Mouse (Mus musculus): ENCODE measurements around the gene Cntnap2. TPM values are rescaled to one million over a fixed set of nuclear protein-coding genes. Genes with fewer than 3 reads are reported as not detected.

Gene Cntnap2
- total and polyA plus RNA-seq, 3 experiments: 0.02 TPM; not detected in 2

- DNase-seq: no peak
- intact Hi-C loops (cut with DNase I): no loop called here
- H3K36me3 ChIP-seq (ENCODE audit: control insufficient read depth, insufficient read depth, low read length): no peaks in the 10 kb centered on the region
- H3K4me3 ChIP-seq: no peak overlapping the region
- H3K27me3 ChIP-seq (ENCODE audit: control insufficient read depth, insufficient read depth, low read length): no peaks in the 10 kb centered on the region
- H3K4me1 ChIP-seq (ENCODE audit: control insufficient read depth, insufficient read depth, low read length): no peaks in the 10 kb centered on the region
- no peaks in the 10 kb centered on the region for H3K79me2 ChIP-seq (replicated peaks; ENCODE audit: control insufficient read depth, insufficient read depth, low read length)
- H3K27ac ChIP-seq: no peak overlapping the region
- TF ChIP-seq EP300 (IDR thresholded peaks at IDR 0.05; ENCODE audit: insufficient read depth, low read depth, low read length): no peak
- TF ChIP-seq CTCF (IDR thresholded peaks at IDR 0.05): no peak
- no peak for TF ChIP-seq POLR2A (IDR thresholded peaks at IDR 0.05; ENCODE audit: insufficient read depth, low read depth, low read length)
- H3K9ac ChIP-seq (ENCODE audit: low read depth, low read length): no peak overlapping the region
These were observed 1674.6 kb downstream of the Cntnap2 start for GRCm38 (mm10) chr6:46733794-46734193.

DNA sequence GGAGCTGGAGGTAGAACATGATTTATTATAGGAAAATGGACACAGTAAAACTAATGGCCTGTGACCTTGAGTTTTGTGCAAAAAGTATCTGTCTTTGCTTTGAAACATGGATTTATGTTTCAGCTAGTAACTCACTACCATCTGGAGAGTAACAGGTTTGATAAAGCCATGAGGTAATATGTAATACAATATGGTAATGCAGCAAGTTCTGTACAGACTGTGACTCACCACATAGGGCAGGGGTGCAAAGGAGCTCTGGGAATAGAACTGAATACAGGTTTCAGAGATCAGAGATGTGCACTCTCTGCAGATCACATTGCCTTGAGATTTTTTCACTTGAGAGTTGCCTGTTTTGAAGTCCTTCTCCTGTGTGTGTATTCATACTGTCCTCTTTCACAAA, 1689.3 kb downstream of the Cntnap2 start:
- Histone ChIP-seq H3K27ac (no peak overlapping the region), H3K4me1 (ENCODE audit: control insufficient read depth, insufficient read depth, low read length) (no peaks in the 10 kb centered on the region), H3K4me3 (no peak overlapping the region), H3K79me2 (replicated peaks; ENCODE audit: control insufficient read depth, insufficient read depth, low read length) (no peaks in the 10 kb centered on the region), H3K36me3 (ENCODE audit: control insufficient read depth, insufficient read depth, low read length) (no peaks in the 10 kb centered on the region), H3K27me3 (ENCODE audit: control insufficient read depth, insufficient read depth, low read length) (no peaks in the 10 kb centered on the region), H3K9ac (ENCODE audit: low read depth, low read length) (no peak overlapping the region)
- no peak for DNase-seq
- no peak for TF ChIP-seq POLR2A (IDR thresholded peaks at IDR 0.05; ENCODE audit: insufficient read depth, low read depth, low read length)
- no peak for TF ChIP-seq CTCF (IDR thresholded peaks at IDR 0.05)
- TF ChIP-seq EP300 (IDR thresholded peaks at IDR 0.05; ENCODE audit: insufficient read depth, low read depth, low read length): no peak
- intact Hi-C loops (cut with DNase I): no loop called here

DNA sequence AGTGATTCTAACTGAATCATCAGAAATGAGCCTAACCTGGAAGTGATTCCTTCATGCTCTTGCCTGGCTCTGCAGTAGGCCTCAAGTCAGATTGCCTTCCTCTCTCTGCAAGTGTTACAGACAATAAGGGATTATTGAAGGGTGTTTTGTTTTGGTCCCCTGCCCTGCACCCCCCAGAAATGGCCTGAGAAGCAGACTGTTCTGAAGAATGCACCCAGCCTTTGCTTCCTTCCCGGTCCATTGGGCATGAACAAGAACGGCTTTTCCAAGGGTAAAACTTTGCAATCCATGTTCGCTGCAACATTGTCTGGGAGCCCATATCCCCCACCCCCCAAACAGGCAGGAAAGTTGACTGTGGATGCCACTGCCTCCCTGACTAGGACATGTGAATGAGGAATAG, 1704.3 kb downstream of the Cntnap2 start:
- Histone ChIP-seq H3K79me2 (replicated peaks; ENCODE audit: control insufficient read depth, insufficient read depth, low read length) (no peaks in the 10 kb centered on the region), H3K4me3 (no peak overlapping the region), H3K27me3 (ENCODE audit: control insufficient read depth, insufficient read depth, low read length) (no peaks in the 10 kb centered on the region), H3K27ac (no peak overlapping the region), H3K4me1 (ENCODE audit: control insufficient read depth, insufficient read depth, low read length) (no peaks in the 10 kb centered on the region), H3K9ac (ENCODE audit: low read depth, low read length) (no peak overlapping the region), H3K36me3 (ENCODE audit: control insufficient read depth, insufficient read depth, low read length) (no peaks in the 10 kb centered on the region)
- no peak for DNase-seq
- TF ChIP-seq POLR2A (IDR thresholded peaks at IDR 0.05; ENCODE audit: insufficient read depth, low read depth, low read length) (no peak), EP300 (IDR thresholded peaks at IDR 0.05; ENCODE audit: insufficient read depth, low read depth, low read length) (no peak), CTCF (IDR thresholded peaks at IDR 0.05) (no peak)
- WGBS: 86% methylated on average over 3 of the region's 3 CpGs
- intact Hi-C loops (cut with DNase I): no loop called here

DNA sequence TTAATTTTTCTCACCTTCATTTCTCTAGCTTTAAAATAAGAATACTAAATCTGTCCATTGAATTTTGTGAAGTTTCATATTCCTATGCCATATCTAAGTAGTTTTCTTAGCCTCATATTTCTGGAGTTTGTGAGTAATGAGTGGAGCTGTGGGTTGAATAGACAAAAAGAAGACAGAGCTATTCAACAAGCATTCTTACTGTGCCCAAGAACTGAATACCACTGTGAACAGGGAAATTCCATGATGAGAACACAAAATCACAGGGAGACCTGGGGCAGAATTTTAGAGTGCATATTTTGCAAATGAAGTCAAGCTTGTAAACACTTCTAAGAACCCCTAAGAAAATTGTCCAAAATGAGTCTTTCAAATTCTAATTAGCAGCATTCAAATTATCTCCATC, 1715.4 kb downstream of the Cntnap2 start:
- H3K9ac ChIP-seq (ENCODE audit: low read depth, low read length): no peak overlapping the region
- intact Hi-C loops (cut with DNase I): no loop called here
- H3K27ac ChIP-seq: no peak overlapping the region
- DNase-seq: no peak
- H3K4me1 ChIP-seq (ENCODE audit: control insufficient read depth, insufficient read depth, low read length): no peaks in the 10 kb centered on the region
- H3K4me3 ChIP-seq: no peak overlapping the region
- H3K27me3 ChIP-seq (ENCODE audit: control insufficient read depth, insufficient read depth, low read length): no peaks in the 10 kb centered on the region
- TF ChIP-seq EP300 (IDR thresholded peaks at IDR 0.05; ENCODE audit: insufficient read depth, low read depth, low read length): no peak
- no peak for TF ChIP-seq POLR2A (IDR thresholded peaks at IDR 0.05; ENCODE audit: insufficient read depth, low read depth, low read length)
- no peak for TF ChIP-seq CTCF (IDR thresholded peaks at IDR 0.05)
- H3K36me3 ChIP-seq (ENCODE audit: control insufficient read depth, insufficient read depth, low read length): no peaks in the 10 kb centered on the region
- H3K79me2 ChIP-seq (replicated peaks; ENCODE audit: control insufficient read depth, insufficient read depth, low read length): no peaks in the 10 kb centered on the region

DNA sequence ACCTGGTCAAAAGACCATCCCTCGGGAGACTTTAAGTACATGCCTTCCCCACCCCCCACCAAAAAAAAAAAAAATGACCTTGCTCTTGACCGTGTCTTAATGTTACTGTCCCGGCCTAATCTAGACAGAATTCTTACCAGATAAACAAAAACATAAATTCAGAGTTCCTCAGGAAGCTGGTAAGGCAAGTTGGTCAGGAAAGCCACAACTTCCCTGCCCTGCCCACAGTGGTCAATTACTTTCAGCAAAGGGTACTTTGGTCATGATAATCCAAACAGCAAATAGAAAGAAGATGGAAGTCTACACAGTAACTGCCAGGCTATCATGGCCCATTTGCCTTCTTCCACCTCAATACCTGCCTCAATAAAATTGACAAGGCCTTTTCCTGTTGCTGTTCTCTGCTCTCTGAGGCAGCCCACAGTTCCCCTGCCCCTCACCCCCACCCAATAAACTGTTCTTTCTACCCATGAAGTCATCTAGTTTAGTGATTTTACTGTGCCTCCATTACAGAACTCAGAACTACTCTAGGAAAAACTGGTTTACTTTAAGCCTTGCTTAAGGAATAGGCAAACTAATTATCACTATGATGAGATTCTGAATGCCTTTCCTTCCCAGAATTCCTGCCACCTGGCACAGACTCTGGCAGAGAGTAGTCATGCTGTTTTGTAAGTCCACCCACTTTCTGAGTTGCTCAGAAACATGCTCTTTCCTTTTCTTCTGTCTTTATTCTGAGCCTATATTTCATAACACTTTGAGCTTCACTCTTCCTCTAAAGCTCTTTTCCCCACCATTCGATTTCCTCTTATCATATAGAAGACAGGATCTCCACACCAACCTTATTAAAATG, 1743.3 kb downstream of the Cntnap2 start:
- WGBS: 54% methylated on average over 4 of the region's 4 CpGs
- TF ChIP-seq CTCF (IDR thresholded peaks at IDR 0.05): no peak
- TF ChIP-seq EP300 (IDR thresholded peaks at IDR 0.05; ENCODE audit: insufficient read depth, low read depth, low read length): no peak
- TF ChIP-seq POLR2A (IDR thresholded peaks at IDR 0.05; ENCODE audit: insufficient read depth, low read depth, low read length): no peak
- intact Hi-C loops (cut with DNase I): no loop called here
- DNase-seq: no peak
- Histone ChIP-seq H3K79me2 (replicated peaks; ENCODE audit: control insufficient read depth, insufficient read depth, low read length) (no peaks in the 10 kb centered on the region), H3K9ac (ENCODE audit: low read depth, low read length) (no peak overlapping the region), H3K4me1 (ENCODE audit: control insufficient read depth, insufficient read depth, low read length) (no peaks in the 10 kb centered on the region), H3K36me3 (ENCODE audit: control insufficient read depth, insufficient read depth, low read length) (no peaks in the 10 kb centered on the region), H3K27me3 (ENCODE audit: control insufficient read depth, insufficient read depth, low read length) (no peaks in the 10 kb centered on the region), H3K4me3 (no peak overlapping the region), H3K27ac (no peak overlapping the region)

GRCm38 (mm10) chr6:46856635-46857034, 1797.5 kb downstream of the Cntnap2 start:
- H3K27me3 ChIP-seq (ENCODE audit: control insufficient read depth, insufficient read depth, low read length): no peaks in the 10 kb centered on the region
- 75% methylated on average over 3 of the region's 3 CpGs for WGBS
- no peak overlapping the region for H3K9ac ChIP-seq (ENCODE audit: low read depth, low read length)
- no peaks in the 10 kb centered on the region for H3K36me3 ChIP-seq (ENCODE audit: control insufficient read depth, insufficient read depth, low read length)
- no peaks in the 10 kb centered on the region for H3K4me1 ChIP-seq (ENCODE audit: control insufficient read depth, insufficient read depth, low read length)
- no peak overlapping the region for H3K4me3 ChIP-seq
- DNase-seq: no peak
- intact Hi-C loops (cut with DNase I): no loop called here
- no peaks in the 10 kb centered on the region for H3K79me2 ChIP-seq (replicated peaks; ENCODE audit: control insufficient read depth, insufficient read depth, low read length)
- TF ChIP-seq POLR2A (IDR thresholded peaks at IDR 0.05; ENCODE audit: insufficient read depth, low read depth, low read length) (no peak), EP300 (IDR thresholded peaks at IDR 0.05; ENCODE audit: insufficient read depth, low read depth, low read length) (no peak), CTCF (IDR thresholded peaks at IDR 0.05) (no peak)
- no peak overlapping the region for H3K27ac ChIP-seq

All from heart, adult 2 months (tissue).